Mouse (Mus musculus): ENCODE data around the gene Vps13d. TPM values are rescaled to one million over a fixed set of nuclear protein-coding genes. Genes with fewer than 3 reads are reported as not detected.

Vps13d gene
- total and polyA plus RNA-seq, 3 experiments = 9.4 to 9.8 (median 9.7) TPM

GRCm38 (mm10) chr4:145016669-145017068 is 178.1 kb downstream of the Vps13d start:
- in situ Hi-C loops (cut with MboI; ENCODE audit: low pct_ligation_motif_present, low pct_unique_long_range_greater_than_20kb, low sequenced_read_pairs) = no loop called here

GRCm38 (mm10) chr4:145014632-145014960 is 180.2 kb downstream of the Vps13d start:
- TF ChIP-seq NRF1 (IDR thresholded peaks at IDR 0.05; ENCODE audit: low read depth, low read length) = no peak
- Histone ChIP-seq H3K9ac (ENCODE audit: insufficient read depth, low read depth) (no peak overlapping the region), H3K4me1 (ENCODE audit: control insufficient read depth in 1 of 2, insufficient read depth in 2 of 2) (peaks cover 10 to 54% of the 10 kb centered on the region in 2 experiments), H3K79me2 (replicated peaks; ENCODE audit: control insufficient read depth, extremely low read depth, insufficient read depth, poor library complexity, severe bottlenecking) (no peaks in the 10 kb centered on the region), H3K36me3 (replicated peaks in 1 of 2; ENCODE audit: control insufficient read depth in 1 of 2, insufficient read depth in 1 of 2, low read length in 1 of 2) (peaks cover 19 to 57% of the 10 kb centered on the region in 2 experiments), H3K4me2 (ENCODE audit: insufficient read depth, low read depth, poor library complexity, severe bottlenecking) (no peak overlapping the region), H3K27ac (ENCODE audit: insufficient read depth, low read depth) (no peak overlapping the region), H3K4me3 (replicated peaks in 1 of 3; ENCODE audit: low read depth in 2 of 3, low read length in 2 of 3, poor library complexity in 1 of 3) (no peak overlapping the region), H3K9me3 (replicated peaks; ENCODE audit: low read length) (no peaks in the 10 kb centered on the region), H3K27me3 (replicated peaks) (no peaks in the 10 kb centered on the region)
- dilution Hi-C loops (cut with MboI; ENCODE audit: extremely low pct_ligation_motif_present, extremely low pct_unique_long_range_greater_than_20kb, low sequenced_read_pairs) (no loop called here), in situ Hi-C loops (cut with MboI; ENCODE audit: low pct_ligation_motif_present, low pct_unique_long_range_greater_than_20kb, low sequenced_read_pairs) (no loop called here)
- DNase-seq (ENCODE audit: extremely low read depth) = no peak

More at GRCm38 (mm10) chr4:145016669-145017068, 178.1 kb downstream of the Vps13d start:
- H3K4me2 ChIP-seq (ENCODE audit: insufficient read depth, low read depth, poor library complexity, severe bottlenecking) = no peak overlapping the region
- no peak for DNase-seq (ENCODE audit: extremely low read depth)
- no peak overlapping the region for H3K4me3 ChIP-seq (replicated peaks in 1 of 3; ENCODE audit: low read depth in 2 of 3, low read length in 2 of 3, poor library complexity in 1 of 3)
- H3K4me1 ChIP-seq (ENCODE audit: control insufficient read depth in 1 of 2, insufficient read depth in 2 of 2) = peaks cover 9 to 48% of the 10 kb centered on the region in 2 experiments
- no peak for TF ChIP-seq ZKSCAN1 (IDR thresholded peaks at IDR 0.05; ENCODE audit: borderline replicate concordance, low read depth, low read length)
- TF ChIP-seq MEF2A (IDR thresholded peaks at IDR 0.05; ENCODE audit: borderline replicate concordance, low read depth, low read length) = no peak
- TF ChIP-seq EP300 (IDR thresholded peaks at IDR 0.05; ENCODE audit: low read length) = no peak
- peaks cover 18 to 53% of the 10 kb centered on the region in 2 experiments for H3K36me3 ChIP-seq (replicated peaks in 1 of 2; ENCODE audit: control insufficient read depth in 1 of 2, insufficient read depth in 1 of 2, low read length in 1 of 2)
- dilution Hi-C loops (cut with MboI; ENCODE audit: extremely low pct_ligation_motif_present, extremely low pct_unique_long_range_greater_than_20kb, low sequenced_read_pairs) = no loop called here
- no peaks in the 10 kb centered on the region for H3K79me2 ChIP-seq (replicated peaks; ENCODE audit: control insufficient read depth, extremely low read depth, insufficient read depth, poor library complexity, severe bottlenecking)
- H3K27ac ChIP-seq (ENCODE audit: insufficient read depth, low read depth) = no peak overlapping the region
- no peaks in the 10 kb centered on the region for H3K9me3 ChIP-seq (replicated peaks; ENCODE audit: low read length)
- no peak overlapping the region for H3K9ac ChIP-seq (ENCODE audit: insufficient read depth, low read depth)
- no peaks in the 10 kb centered on the region for H3K27me3 ChIP-seq (replicated peaks)

GRCm38 (mm10) chr4:145013760-145014631 is 180.8 kb downstream of the Vps13d start:
- peaks cover 17 to 52% of the 10 kb centered on the region in 2 experiments for H3K36me3 ChIP-seq (replicated peaks in 1 of 2; ENCODE audit: control insufficient read depth in 1 of 2, insufficient read depth in 1 of 2, low read length in 1 of 2)
- H3K4me3 ChIP-seq (replicated peaks in 1 of 3; ENCODE audit: low read depth in 2 of 3, low read length in 2 of 3, poor library complexity in 1 of 3) = no peak overlapping the region
- H3K9me3 ChIP-seq (replicated peaks; ENCODE audit: low read length) = no peaks in the 10 kb centered on the region
- in situ Hi-C loops (cut with MboI; ENCODE audit: low pct_ligation_motif_present, low pct_unique_long_range_greater_than_20kb, low sequenced_read_pairs) (no loop called here), dilution Hi-C loops (cut with MboI; ENCODE audit: extremely low pct_ligation_motif_present, extremely low pct_unique_long_range_greater_than_20kb, low sequenced_read_pairs) (no loop called here)
- peaks cover 10 to 53% of the 10 kb centered on the region in 2 experiments for H3K4me1 ChIP-seq (ENCODE audit: control insufficient read depth in 1 of 2, insufficient read depth in 2 of 2)
- H3K79me2 ChIP-seq (replicated peaks; ENCODE audit: control insufficient read depth, extremely low read depth, insufficient read depth, poor library complexity, severe bottlenecking) = no peaks in the 10 kb centered on the region
- DNase-seq (ENCODE audit: extremely low read depth) = no peak
- TF ChIP-seq CHD1 (IDR thresholded peaks at IDR 0.05; ENCODE audit: low read depth, low read length) (no peak), CHD2 (IDR thresholded peaks at IDR 0.05; ENCODE audit: low read length) (no peak), RCOR1 (conservative IDR thresholded peaks at IDR 0.05; ENCODE audit: low read depth, low read length) (no peak), MAX (IDR thresholded peaks at IDR 0.05; ENCODE audit: low read length) (no peak), EP300 (IDR thresholded peaks at IDR 0.05; ENCODE audit: low read length) (no peak), SMC3 (IDR thresholded peaks at IDR 0.05; ENCODE audit: low read depth, low read length) (no peak), POLR2A (IDR thresholded peaks at IDR 0.05; ENCODE audit: low read depth, low read length) (no peak), BHLHE40 (IDR thresholded peaks at IDR 0.05; ENCODE audit: low read depth, low read length) (no peak), GABPA (IDR thresholded peaks at IDR 0.05; ENCODE audit: insufficient replicate concordance, low read depth, low read length) (no peak), RAD21 (IDR thresholded peaks at IDR 0.05; ENCODE audit: low read depth, low read length) (no peak), MEF2A (IDR thresholded peaks at IDR 0.05; ENCODE audit: borderline replicate concordance, low read depth, low read length) (no peak), USF2 (conservative IDR thresholded peaks at IDR 0.05; ENCODE audit: low read depth, low read length) (no peak), IRF4 (IDR thresholded peaks at IDR 0.05; ENCODE audit: low read depth, low read length) (no peak), TBP (conservative IDR thresholded peaks at IDR 0.05; ENCODE audit: low read depth, low read length) (no peak), ZNF384 (IDR thresholded peaks at IDR 0.05; ENCODE audit: low read depth, low read length) (no peak), USF1 (IDR thresholded peaks at IDR 0.05; ENCODE audit: low read depth, low read length) (no peak), CTCF (conservative IDR thresholded peaks at IDR 0.05 in 1 of 2, IDR thresholded peaks at IDR 0.05 in 1 of 2; ENCODE audit: low read depth in 2 of 2, low read length in 2 of 2) (no peak), JUND (conservative IDR thresholded peaks at IDR 0.05; ENCODE audit: low read depth, low read length) (no peak)
- H3K9ac ChIP-seq (ENCODE audit: insufficient read depth, low read depth) = no peak overlapping the region
- H3K27me3 ChIP-seq (replicated peaks) = no peaks in the 10 kb centered on the region
- H3K27ac ChIP-seq (ENCODE audit: insufficient read depth, low read depth) = no peak overlapping the region
- no peak overlapping the region for H3K4me2 ChIP-seq (ENCODE audit: insufficient read depth, low read depth, poor library complexity, severe bottlenecking)

Measured in CH12.LX (cell line).